Mouse (Mus musculus): ENCODE data around the gene Ppp2r5c.

Ppp2r5c gene

GRCm38 (mm10) chr12:110442238-110442637 lies 4.7 kb upstream of the Ppp2r5c start:
- no peak for DNase-seq (ENCODE audit: low spot score)

- DNase-seq (ENCODE audit: low spot score) = no peak
Observed at GRCm38 (mm10) chr12:110444530-110444929, 2.4 kb upstream of the Ppp2r5c start.

GRCm38 (mm10) chr12:110445775-110446174 lies 1.1 kb upstream of the Ppp2r5c start:
- DNase-seq (ENCODE audit: low spot score) = peak; percentile 12

- DNase-seq (ENCODE audit: low spot score) = no peak
Observed at GRCm38 (mm10) chr12:110447306-110447705, 386 bp downstream of the Ppp2r5c start.

DNA sequence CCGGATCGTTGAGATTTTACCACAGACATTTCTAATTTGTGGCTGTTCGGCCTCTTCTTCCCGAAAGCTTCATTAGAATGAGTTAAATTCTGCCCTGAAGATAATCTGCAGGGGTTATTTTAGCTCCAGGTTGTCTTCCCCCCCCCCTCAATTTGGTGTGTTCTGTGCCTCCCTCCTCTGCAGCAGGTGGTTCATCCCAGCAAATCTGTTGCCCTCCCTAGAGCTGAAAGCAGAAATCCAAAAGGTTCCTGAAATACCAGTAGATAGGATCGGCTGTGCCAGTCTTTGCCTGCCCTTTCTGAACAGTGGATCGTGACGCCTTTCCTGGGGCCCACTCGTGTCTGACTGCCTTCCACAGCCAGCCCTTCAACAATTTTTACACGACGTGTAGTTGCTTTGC lies 1.8 kb downstream of the Ppp2r5c start:
- DNase-seq (ENCODE audit: low spot score) = no peak

DNA sequence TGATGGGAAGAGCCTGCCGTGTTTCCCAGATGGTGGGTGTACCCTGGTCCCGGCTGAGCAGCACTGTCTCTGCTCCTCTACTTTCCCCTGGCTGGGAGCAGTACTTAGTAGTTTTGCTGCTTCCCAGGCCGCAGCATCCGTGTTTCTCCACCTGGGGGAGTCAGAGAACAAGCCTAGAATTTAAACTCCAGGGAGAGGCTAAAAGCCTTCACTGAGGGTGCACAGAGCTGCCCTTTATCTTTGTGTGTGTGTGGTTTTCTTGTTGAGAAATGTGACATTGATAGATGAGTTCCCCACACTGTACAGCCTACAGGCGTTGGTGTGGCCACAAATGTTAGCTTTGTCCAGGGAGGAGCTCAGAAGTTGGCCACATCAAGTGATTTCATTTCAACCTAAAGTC lies 7.3 kb downstream of the Ppp2r5c start:
- peak; percentile 82 for DNase-seq (ENCODE audit: low spot score)

DNA sequence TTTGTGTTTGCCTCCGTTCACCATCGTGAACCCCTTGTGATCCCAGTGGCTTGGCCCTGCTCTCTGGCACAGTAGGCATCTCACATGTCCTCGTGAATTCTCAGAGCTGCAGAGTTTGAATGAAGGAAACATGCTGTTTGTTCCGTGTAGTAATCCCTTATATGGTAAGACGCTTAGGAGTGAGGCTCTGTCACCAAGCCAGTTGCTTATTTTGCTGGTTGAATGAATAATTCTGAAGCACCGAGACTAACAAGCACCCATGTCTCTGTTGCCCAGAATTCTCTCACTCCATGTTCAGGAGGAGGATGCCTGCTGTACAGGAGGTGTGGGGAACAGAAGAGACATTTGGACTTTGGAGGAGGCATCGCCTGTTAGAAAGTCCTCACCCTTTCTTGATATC lies 9.1 kb downstream of the Ppp2r5c start:
- DNase-seq (ENCODE audit: low spot score) = no peak

- DNase-seq (ENCODE audit: low spot score) = no peak
Observed at GRCm38 (mm10) chr12:110458667-110459066, 11.7 kb downstream of the Ppp2r5c start.

GRCm38 (mm10) chr12:110460418-110461300 lies 13.7 kb downstream of the Ppp2r5c start:
- no peak for DNase-seq (ENCODE audit: low spot score)

- DNase-seq (ENCODE audit: low spot score) = no peak
Observed at GRCm38 (mm10) chr12:110463711-110464110, 16.8 kb downstream of the Ppp2r5c start.

- no peak for DNase-seq (ENCODE audit: low spot score)
Observed at GRCm38 (mm10) chr12:110471426-110471825, 24.5 kb downstream of the Ppp2r5c start.

DNA sequence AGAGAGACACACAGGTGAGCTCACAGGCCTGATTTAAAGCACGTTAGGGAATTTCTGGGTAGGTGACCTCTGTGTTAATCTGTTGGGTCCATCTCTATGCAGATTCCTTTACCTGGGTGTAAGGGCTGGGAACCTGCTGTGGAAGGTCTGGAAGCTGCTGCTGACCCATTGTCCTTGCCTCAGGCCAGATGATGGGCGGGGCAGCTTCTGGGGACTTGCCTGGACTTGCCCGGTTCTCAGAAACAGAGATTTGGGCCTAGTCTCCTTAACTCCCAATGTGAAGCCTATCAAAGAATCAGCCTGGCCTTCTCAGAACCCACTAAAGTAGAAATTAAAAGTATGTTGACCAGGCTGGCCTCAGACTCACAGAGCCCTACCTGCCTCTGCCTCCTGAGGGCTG lies 25.3 kb downstream of the Ppp2r5c start:
- no peak for DNase-seq (ENCODE audit: low spot score)

- no peak for DNase-seq (ENCODE audit: low spot score)
Observed at GRCm38 (mm10) chr12:110474497-110474896, 27.6 kb downstream of the Ppp2r5c start.

DNA sequence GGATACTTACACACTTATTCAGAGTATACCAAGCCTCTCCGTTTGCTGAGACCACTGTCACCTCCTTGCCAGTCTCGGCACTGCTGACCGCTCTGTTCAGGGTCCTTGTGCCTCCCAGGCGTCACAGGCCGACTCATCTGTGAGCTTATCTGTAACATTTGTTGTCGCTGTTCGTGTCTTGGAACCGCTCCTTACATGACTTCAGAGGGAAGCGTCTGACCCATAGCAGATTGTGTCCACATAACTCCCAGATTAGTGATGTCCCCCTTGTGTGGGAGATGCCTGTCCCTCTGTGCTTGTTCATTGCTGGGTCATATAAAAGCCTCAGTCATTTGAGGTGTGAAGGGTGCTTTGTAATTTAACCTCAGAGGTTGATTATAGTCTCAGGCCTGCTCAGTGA lies 29.6 kb downstream of the Ppp2r5c start:
- no peak for DNase-seq (ENCODE audit: low spot score)

DNA sequence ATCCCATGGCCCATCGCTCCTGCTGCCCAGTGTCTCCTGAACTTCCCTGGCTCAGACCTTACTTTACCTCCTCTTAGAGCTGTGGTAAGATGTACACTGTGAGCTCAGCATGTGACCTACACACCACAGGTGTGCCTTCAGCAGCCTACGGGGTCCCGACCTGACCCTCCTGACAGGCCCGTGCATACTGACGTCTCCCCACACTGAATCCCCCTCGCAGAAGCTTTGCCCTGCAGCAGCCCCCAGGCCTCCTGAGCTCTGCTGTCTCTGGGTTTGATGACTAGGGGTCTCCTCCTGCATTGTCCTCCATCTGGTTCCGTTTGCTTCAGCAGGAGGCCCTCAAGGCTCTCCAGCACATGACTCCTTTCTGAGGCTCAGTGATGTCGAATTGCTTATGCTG lies 31.0 kb downstream of the Ppp2r5c start:
- DNase-seq (ENCODE audit: low spot score) = no peak

DNA sequence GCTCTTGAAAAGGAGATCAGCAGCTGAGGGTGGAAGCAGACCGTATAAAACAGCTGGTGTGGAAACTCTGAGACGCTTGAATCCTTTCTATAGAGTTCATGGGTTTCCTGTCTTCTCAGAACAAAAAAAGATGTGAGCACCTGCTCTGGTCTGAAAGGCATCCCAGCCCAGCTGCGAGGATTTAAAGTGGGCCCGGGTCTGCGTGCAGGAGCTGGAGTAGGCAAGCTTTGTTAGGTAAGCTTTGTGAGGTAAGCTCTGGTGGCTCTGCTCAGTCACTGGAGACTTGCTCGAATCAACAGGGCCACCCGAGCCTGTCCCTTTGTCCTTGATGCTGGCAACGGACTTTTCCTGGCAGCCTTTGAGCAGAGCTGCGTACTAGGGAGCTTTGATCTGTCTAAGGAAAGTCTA lies 31.7 kb downstream of the Ppp2r5c start:
- DNase-seq (ENCODE audit: low spot score) = no peak

DNA sequence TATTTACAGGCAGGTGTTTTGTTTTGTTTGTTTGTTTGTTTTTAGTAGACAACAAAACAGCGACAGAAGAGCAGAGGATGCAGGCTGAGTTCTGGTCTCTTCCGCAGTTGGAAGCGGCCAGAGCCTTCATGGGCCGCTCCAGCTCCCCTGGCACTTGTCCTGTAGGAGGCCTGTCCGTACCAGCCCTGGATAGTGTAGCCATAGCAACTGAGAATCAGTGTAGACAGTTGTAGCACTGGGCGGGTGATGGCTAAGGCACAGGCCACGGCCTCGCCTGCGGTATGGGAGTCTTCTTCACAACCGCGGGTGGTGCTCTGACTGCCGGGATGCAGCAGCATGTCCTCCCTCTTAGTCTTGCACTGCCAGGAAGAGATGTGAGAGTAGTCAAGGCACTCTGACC lies 32.3 kb downstream of the Ppp2r5c start:
- no peak for DNase-seq (ENCODE audit: low spot score)

GRCm38 (mm10) chr12:110480701-110481100 lies 33.8 kb downstream of the Ppp2r5c start:
- no peak for DNase-seq (ENCODE audit: low spot score)

GRCm38 (mm10) chr12:110483761-110484160 lies 36.8 kb downstream of the Ppp2r5c start:
- no peak for DNase-seq (ENCODE audit: low spot score)

DNA sequence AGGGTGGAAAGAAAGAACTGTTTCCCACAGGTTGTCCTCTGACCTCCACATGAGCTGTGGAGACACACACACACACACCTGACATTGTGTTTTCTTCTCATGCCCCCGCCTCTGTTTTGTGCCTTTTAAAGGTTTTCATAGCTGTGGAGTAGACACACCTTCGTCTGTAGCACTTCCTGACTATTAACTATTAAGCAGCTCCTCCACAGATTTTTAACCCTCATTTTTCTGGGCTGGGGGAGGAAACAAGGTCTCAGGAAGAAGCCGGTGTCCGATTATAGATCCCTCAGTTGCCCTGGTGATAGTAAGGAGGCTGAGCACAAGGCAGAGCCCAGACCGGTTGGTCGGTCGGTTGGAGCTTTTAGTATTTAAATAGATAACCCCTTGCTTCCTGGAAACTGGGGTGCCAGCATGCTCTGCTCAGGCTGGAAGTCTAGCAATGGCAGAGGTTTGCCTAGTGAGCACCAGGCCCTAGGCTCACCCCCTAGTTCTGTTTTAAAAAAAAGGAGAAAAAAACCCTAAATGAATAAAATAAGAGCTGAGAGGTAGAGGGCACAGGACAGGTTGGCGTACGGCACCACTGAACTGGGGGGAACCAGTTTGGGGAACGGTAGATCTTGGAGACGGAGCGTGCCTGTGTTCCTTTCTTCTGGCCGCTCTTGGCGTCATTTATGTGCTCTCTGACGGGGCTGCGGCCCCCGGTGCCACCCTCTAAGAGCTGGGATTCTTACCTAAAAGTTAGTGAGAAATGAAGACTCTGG lies 38.1 kb downstream of the Ppp2r5c start:
- DNase-seq (ENCODE audit: low spot score) = no peak

DNA sequence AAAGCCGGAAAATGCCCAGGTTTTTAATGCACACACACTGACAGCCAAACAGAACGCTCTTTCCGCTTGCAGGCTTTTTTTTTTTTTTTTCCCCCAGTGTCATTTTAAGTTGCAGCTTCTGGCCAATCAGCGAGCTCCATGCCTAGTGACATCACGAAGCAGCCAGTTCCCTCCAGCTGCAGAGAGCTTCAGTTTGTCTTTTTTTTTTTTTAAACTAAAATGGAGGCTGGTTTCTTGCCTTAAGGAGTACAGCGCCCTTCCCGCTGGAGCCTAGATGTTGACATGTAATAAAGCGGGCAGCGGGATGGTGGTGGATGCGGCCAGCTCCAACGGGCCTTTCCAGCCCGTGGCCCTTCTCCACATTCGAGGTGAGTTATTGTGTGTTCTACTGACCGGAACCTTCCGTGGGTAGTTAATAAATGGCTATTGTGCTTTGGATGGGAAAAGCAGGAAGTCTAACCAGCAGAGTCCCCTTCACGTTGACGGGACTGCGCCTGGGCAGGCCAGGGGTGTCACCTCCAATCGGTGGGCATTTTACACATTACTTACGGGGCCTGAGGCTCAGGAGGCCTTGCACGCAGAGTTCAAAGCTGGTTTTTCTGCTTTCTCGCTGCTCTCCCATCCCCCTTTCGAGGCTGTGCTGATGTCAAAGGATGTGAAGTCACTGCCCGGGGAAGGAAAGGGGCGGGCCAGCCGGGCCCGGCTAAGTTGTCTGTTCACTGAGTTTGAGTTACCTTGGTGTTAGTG lies 38.8 kb downstream of the Ppp2r5c start:
- peak; percentile 92 for DNase-seq (ENCODE audit: low spot score)

DNA sequence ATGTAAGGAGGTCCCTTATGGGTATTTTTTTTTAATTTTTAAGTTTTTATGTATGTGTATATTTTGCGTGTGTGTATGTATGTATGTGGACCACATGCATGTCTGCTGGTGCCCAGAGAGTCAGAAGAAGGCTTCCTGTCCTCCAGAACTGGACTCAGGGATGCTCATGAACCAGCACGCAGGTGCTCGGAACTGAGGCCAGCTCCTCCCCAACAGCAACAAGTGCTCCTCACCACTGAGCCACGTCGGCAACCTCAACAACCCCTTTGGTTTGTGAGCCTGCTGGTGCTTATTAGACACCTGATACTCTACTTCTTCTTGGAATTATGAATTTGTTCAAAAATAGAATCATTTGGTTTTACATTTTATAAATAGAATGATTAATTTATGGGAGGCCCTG lies 39.9 kb downstream of the Ppp2r5c start:
- no peak for DNase-seq (ENCODE audit: low spot score)

GRCm38 (mm10) chr12:110488031-110488430 lies 41.1 kb downstream of the Ppp2r5c start:
- no peak for DNase-seq (ENCODE audit: low spot score)
